Mouse (Mus musculus) T-helper 2 cell (primary cell): ENCODE data around the gene Dgke.
"Not testable (repeated sequence)": the region's sequence is repeated elsewhere in the genome, so short reads cannot be mapped to it uniquely, and the experiment has no call there.

ENCODE experiments used
- in situ Hi-C: fragments of 300-600 bp; cut with MboI, MseI; formaldehyde crosslinking; loops from one replicate; pipeline ENCODE4 v1.15.1; 2025; ENCODE audit warnings: high pct_unique_total_duplicates

Gene Dgke

DNA sequence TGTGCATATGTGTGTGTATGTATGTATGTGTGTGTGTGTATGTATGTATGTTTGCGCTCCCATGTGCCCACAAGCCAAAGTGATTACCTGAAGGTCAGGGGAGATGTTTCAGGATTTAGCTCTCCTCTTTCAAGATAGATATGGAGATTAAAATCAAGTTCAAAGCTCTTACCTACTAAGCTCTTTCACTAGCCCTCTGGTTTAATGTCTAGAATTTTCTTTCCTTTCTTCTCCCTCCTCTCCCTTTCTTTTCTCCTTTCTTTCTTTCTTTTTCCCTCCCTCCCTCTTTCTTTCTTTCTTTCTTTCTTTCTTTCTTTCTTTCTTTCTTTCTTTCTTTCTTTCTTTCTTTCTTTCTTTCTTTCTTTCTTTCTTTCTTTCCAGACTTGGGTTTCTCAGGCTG is at the start of gene Dgke:
TSS of gene Dgke (minus strand) at position 101 of the 400 bp plus-strand sequence.
- in situ Hi-C loops = loop anchor here (10.0 kb wide), 1 partner anchor 1092 kb away; no protein-coding TSS in a partner anchor

DNA sequence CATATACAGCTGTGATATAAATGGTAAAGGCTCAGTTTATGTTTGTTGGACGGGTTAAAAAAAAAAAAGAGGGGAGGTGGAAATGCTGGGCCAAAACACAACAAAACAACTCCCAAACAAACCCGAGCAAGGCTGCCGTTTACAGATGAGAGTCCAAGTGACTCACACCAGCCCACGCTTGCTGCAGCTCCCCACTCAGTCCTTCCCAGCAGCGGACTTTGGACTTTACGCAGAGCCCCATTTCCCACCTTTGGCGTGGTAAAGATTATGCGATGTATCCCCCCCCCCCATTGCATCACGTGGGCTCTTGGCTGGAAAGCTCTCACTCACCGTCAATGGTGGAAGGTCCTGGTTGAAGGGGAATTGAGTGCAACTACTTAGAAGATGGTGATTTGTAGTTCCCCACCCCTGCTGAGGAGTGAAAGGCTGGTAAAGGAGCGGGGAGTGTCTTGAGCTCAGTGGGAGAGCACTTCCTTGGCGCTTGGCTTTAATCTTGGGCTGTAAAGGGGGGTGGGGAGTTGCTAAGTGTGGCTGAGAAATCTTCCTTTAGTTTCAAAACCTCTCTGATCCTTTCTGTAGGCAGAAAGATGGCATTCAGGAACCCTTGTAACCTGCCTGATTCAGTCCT is 40.6 kb upstream of the Dgke start:
- in situ Hi-C loops = no loop called here

DNA sequence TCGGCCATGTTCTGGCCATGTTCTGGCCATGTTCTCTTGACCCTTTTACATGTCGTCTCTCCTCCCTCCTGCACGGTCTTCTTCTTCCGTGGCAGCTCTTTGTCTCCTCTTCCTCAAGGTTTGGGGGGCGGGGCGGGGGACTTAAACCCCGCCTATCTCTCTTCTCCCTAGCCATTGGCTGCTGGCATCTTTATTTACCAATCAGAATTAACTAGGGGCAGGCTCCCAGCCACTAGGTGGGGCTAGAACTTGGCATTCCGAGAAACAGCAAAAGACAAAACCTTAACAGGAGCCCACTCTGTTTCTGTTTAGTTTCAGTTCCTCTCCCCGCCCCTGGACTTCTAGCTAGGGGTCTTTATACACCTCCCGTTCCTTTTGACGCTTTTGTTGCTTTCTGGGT is 39.2 kb upstream of the Dgke start:
- in situ Hi-C loops = no loop called here

DNA sequence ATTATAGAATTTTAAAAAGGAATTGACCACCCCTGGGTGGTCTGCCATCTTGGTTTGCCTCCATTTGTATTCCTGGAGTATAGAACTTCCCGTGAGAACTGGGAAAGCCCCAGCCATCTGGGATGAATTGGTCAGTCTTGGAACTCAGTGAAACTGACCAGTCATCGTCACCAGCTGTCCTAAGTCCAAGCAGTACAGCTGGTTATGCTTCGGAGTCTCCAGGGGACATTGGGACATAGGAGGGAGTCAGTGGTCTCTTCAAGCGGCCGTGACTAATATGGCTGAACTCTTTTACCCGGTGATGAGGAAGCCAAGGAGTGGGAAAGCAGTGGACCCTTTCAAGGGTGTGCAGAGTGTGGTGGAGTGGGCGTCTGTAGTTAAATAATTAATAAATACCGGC is 38.6 kb upstream of the Dgke start:
- in situ Hi-C loops = no loop called here

DNA sequence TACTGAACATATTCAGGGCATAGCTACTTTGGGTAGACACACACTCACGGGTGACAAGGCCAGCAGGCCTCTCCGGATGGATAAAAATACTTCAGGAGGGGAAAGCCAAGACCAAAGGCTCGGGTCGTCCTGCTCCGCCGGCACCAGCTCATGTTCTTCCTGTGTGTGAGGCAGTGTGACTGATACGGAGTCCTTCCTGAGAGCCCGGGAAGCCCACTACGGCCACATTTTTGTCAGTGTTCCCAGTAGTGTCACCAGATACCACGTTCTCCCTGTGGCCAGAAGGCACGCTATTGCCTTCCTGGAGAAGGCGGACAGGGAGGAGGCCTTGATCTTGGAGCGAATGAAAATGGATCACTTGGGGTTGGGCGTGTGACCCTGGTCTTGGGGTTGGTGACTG is 36.5 kb upstream of the Dgke start:
- in situ Hi-C loops = loop anchor here (5.0 kb wide), 1 partner anchor 199 kb away; the partner anchor contains the start of gene Nog

DNA sequence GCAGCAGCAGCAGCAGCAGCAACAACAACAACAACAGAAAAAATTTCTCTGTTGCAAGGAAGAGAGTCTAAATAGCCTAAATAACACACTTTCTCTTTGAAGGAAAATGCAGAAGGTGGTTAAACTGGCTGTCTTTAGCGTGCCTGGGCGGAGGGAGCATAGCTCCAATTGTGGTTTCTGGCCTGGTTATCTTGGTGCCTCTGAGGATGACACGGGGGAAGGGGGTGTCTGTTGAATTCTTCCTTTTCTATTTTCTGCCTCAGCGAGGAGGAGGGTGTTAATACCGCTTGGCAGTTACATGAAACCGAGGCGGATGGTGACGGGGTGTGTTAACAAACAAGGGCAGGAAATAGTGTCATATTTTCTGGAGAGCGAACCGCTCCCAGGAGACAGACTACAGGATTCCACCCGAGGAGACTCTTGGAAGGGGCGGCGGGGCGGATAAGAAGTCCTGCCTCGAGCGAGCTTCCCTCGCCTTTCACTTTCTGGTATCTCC is 34.2 kb upstream of the Dgke start:
- in situ Hi-C loops = loop anchor here (5.0 kb wide), 1 partner anchor 201 kb away; the partner anchor contains the start of gene Nog

DNA sequence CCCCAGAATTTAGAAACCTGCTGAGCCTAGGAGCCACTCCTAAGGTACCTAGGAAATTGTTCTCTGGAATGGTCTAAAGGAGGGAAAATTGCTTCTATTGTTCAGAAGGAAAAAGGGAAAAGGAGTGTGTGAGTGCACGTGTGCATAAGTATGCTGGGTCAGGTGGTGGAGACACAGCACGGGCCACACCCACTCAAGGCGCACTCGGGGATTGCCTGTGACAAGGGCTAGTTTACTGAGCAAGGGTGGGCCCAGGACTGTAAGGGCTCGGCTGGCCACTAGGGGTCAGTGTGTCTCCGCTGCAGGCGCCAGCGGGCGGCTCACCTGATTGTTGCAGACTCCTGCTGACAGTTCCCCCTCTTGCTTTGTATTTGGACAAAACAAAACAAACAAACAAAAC is 33.8 kb upstream of the Dgke start:
- in situ Hi-C loops = loop anchor here (5.0 kb wide), 1 partner anchor 202 kb away; the partner anchor contains the start of gene Nog

DNA sequence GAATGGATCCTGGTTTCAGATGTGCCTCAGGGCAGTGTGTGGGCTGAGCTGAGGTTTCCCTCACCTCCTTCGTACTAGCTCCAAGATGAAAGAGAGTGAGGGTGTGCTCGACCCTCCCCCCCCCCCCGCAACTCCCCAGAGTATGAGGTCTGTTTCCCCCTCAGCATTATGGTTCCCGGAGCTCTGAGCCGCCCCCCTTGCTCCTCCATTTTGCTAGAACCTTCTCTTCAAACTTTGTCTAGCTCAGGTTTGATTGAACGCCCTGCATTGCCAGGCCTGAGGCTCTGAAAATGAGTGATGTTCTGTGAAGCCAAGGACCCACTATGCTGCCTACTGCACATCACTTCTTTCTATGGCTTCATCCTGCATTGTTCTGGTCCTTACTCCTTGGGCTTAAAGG is 32.3 kb upstream of the Dgke start:
- in situ Hi-C loops = no loop called here

DNA sequence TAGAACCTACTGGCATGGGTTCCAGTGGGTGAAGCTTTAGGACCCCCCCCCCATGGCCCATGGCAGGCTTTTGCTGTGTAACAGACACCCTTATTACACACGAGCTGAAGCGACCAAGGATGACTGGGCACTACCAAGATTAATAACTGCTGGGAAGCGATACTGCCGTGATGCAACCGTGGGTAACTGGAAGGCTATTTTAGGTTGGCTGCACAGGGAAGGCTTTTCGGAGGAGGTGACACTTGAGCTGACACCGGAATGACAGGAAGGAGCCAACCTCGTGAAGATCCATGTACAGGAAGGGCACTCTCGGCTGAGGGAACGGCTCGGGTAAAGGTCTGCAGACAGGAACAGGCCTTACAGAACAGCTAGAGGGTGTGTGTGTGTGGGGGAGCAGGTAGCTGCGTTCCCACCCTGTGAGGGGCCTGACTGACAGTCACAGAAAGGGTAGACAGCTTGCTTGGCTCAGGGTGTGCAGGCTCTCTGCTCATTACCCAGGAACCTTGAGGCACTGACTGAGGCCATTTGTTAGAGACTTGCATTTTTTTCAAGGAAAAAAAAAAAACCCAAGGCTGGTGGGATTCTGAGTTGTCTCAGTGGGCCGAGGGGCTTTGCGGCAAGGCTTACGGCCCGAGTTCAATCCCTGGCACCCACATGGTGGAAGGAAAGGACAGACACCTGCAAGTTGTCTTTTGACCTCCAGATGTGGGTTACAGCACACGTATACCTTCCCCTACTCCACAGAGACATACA is 31.6 kb upstream of the Dgke start:
- in situ Hi-C loops = no loop called here

DNA sequence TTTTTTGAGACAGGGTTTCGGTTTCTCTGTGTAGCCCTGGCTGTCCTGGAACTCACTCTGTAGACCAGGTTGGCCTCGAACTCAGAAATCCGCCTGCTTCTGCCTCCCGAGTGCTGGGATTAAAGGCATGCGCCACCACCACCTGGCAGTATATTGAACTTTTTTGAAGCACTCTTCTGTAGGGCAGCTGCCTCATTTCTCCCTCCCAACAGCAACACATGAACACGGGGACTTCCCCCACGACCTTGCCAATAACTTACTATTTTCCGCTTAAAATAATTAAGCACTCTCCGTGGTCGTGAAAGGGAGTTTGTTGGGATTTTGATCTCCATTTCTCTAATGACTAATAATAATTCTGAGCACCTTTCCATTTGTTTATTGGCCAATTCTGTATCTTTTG is 30.6 kb upstream of the Dgke start:
- in situ Hi-C loops = not testable (repeated sequence)

DNA sequence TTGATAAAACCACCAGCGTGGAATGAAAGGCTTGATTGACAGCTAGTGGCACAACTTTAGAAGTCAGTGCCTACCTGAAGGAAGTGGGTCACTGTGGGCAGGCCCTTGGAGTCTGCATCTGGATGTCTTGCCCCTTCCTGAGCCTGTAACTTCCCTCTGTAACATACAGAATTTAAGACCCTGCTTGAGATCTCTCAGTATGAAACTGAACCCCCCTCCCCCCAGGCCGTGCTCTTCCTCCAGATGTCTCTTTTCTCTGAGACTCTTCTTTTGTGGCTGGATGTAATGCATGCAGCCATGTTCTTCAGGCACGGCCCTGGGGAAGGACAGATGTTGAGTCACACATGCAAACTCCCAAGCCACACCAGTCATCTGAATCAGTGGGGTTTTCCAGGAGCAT is 28.7 kb upstream of the Dgke start:
- in situ Hi-C loops = no loop called here

DNA sequence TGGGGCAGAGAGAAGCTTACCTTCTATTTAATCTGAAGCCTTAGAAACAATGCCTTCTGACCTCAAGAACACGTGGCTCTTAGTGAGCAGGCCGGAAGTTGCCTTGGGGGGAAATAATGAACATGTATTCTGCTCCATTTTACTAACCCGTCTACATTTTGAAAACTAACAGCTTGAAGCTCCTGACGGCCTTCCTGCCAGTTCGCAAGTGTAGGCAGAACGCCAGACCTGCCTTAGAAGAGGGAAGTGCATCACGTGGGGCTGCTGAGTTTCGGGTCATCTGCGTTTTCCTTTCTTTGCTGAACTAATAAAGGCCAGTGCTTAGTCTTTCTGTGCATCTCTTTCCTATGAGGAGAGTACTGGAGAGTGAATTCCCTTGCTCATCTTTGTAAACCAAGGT is 26.1 kb upstream of the Dgke start:
- in situ Hi-C loops = no loop called here

DNA sequence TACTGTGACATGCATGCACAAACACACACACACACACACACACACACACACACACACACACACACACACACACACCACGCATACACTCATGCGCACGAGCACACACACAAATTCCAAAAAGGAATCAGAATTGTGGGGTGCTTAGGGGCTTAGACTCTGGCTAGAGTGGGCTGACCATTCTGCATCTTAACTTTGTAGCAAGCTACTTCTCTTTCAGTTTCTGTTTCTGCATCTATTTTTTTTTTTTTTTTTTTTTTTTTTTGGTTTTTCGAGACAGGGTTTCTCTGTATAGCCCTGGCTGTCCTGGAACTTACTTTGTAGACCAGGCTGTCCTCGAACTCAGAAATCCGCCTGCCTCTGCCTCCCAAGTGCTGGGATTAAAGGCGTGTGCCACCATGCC is 23.7 kb upstream of the Dgke start:
- in situ Hi-C loops = not testable (repeated sequence)

DNA sequence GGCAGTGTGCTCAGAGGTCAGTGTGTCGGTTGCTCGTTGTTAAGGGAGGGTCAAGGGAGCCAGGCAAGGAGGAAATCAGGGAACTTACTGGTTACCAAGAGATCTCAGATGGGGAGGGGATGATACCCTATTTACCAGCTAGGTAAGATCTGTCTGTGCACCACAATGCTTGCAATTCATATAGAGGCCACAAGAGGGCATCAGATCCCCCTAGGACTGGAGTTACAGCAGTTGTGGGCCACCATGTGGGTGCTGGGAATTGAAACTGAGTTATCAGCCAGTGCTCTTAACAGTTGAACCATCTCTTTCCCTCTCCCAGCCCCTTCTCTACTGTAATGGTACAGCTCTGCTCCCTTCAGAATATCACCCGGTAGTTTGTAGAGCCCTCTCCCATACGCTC is 22.1 kb upstream of the Dgke start:
- in situ Hi-C loops = no loop called here

DNA sequence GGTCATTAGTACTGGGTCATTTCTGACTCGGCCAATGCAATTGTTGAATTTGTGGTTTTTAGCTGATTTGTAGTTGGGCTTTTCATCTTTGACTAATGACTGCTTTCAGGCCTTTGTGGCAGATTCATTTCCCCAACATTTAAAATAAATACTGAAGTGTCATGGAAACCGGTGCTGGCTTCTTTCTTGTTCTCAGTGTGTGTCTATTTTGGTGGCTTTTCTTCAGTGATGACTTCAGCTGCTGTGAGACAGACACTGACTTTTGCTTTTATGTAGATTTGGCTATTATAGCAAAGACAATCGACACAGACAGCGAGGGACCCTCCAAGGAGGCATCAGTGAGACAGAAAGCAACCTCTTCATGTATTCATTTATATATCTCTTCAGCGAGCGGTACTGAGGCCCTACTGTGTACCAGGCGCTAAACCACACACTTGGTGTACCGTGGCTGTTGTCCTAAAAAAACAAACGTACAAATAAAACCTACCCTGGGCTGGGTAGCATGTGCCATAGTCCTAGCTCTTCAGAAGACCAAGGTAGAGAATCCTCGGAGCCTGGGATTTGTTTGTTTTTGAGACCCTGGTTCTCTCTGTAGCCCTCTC is 19.7 kb upstream of the Dgke start:
- in situ Hi-C loops = no loop called here

DNA sequence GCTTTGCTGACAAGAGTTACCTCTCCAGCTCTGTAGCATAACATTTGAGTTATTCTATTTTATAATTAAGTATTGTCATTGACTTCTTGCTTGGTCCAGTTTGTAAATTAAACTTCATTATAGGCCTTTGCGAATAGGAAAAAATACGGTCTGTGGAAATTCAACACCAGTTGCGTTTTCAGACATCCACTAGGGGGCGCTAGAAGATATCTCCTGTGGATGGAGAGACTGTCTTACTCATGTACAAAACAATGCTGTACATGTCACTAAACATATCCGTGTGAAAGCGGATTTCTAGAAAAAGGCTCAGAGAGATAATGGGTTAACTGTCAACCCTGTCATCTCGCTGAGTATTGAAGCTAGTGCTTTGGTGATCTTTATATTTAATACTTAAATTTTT is 18.0 kb upstream of the Dgke start:
- in situ Hi-C loops = no loop called here

DNA sequence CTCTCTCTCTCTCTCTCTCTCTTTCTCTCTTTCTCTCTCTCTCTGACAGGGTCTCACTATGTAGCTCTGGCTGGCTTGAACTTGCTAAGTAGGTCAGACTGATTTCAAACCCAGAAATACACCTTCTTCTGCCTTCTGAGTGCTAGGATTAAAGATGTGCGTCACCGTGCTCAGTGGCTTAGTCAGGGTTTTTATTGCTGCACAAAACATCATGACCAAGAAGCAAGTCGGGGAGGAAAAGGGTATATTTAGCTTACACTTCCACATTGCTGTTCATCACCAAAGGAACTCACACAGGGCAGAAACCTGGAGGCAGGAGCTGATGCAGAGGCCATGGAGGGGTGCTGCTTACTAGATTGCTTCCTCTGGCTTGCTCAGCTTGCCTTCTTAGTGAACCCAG is 16.0 kb upstream of the Dgke start:
- in situ Hi-C loops = not testable (repeated sequence)

DNA sequence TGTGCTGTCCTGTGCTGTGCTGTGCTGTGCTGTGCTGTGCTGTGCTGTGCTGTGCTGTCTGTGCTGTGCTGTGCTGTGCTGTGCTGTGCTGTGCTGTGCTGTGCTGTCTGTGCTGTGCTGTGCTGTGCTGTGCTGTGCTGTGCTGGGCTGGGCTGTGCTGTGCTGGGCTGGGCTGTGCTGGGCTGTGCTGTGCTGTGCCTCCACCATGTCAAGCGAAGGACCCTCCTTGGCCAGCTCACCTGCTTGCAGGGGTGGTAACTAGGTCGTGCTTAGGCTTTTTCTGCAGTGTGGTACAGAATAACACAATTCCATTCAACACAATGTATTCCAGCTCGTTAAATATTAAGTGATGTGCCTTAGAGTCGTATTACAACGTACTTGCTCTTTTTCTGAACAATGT is 15.3 kb upstream of the Dgke start:
- in situ Hi-C loops = not testable (repeated sequence)

DNA sequence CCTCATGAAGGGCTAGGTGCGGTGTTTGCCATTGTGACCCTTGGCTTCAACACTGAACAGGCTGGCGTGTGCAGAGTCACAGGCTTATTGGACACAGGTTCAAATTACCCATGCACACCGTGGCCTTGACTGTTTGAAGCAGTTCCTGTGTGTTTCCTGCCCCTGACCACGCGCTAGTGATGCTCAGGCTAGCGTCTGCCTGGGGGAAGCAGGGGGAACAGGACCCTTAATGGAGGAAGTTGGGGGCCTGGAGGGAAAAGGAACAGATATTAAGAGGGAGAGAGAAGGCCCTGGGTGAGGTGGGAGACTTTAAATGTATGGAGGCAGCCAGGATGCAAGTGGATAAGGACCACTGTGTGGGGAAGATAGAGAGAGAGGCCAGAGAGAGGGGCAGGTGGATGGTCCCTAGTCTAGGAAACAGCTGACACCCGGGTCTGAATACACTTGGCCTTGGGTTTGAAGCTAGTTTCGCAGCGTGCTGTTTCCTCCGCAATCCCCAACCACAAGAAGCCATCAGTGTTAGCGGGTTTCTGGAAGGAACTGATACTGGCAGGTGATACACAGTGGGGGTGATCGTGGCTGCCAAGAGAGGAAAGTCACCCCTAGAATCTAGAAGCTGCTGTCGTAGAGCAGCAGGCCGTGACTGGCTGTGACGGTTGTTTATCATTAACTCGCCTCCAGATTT is 12.5 kb upstream of the Dgke start:
- in situ Hi-C loops = loop anchor here (10.0 kb wide), 1 partner anchor 374 kb away; no protein-coding TSS in a partner anchor

DNA sequence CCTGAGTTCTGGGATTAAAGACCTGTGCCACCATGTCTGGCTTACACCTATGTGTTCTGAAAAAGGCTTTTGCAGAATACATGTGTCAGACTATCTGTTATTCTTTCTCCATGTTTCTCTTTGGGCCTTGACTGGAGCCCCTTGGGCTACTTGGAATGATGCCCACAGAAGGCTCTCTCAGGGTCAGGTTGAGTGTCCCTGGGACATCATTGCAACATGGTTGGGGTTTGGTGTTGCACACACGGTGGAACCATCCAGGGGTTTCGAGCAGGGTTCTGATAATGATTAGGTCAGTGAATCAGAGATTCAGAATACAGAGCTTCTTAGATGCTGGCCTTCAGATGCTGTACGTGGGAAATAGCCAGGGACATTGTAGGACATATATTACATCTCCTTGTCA is 11.7 kb upstream of the Dgke start:
- in situ Hi-C loops = loop anchor here (10.0 kb wide), 1 partner anchor 374 kb away; no protein-coding TSS in a partner anchor

DNA sequence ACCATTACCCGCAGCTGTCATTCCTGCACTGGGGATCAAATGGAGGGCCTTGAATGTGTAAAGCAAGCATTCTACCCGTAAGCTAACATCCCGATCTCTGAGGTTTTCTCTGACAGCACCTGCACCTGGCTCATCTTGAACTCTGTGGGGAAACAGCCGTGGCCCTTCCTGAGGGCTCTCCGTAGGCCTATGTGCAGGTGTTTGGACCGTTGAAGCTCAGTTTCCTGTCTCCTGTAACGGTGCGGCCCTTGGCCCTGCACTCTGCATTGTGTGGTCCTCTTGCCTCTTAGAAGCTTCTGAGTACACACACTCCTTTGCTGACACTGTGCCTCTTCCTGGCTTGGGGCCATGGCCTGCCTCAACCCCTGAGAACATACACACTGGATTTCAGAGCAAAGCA is 11.0 kb upstream of the Dgke start:
- in situ Hi-C loops = loop anchor here (10.0 kb wide), 1 partner anchor 373 kb away; no protein-coding TSS in a partner anchor

DNA sequence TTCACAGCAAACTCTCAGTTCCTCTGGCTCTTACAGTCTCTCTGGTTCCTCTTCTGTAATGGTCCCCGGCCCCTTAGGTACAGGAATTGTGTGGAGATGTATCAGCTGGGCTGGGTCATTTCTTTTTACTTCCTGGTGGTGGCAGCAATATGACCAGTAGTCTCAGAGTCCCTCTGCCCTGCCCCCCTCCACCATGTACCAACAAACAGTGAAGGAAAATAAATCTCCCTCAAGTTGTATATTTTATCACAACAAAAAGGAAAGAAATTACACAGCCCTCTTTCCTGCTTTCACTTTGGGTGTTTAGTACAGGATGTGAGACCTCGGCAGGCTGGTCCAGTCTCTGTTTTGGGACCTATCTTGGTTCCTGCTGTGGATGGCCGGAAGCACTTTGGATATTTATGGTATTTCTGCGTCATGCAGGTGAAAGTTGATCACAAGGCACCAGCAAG is 9.7 kb upstream of the Dgke start:
- in situ Hi-C loops = loop anchor here (10.0 kb wide), 1 partner anchor 372 kb away; no protein-coding TSS in a partner anchor
